Mouse (Mus musculus) heart, postnatal 4 days (tissue): ENCODE measurements around the gene Ripor2. TPM values are rescaled to one million over a fixed set of nuclear protein-coding genes. Genes with fewer than 3 reads are reported as not detected.
"Not testable (repeated sequence)": the region's sequence is repeated elsewhere in the genome, so short reads cannot be mapped to it uniquely, and the experiment has no call there.

Experiments used
- DNase-seq: peaks from one replicate; pipeline ENCODE4 v3.0.0; 2021
- total RNA-seq, 2 experiments: library from RNA; stranded (reverse); gene quantifications; 2 replicates each; pipeline ENCODE4 v1.2.3; 2021

Ripor2 gene
- total RNA-seq, 2 experiments from 2014 or later = 25.4 to 27.5 TPM

DNA sequence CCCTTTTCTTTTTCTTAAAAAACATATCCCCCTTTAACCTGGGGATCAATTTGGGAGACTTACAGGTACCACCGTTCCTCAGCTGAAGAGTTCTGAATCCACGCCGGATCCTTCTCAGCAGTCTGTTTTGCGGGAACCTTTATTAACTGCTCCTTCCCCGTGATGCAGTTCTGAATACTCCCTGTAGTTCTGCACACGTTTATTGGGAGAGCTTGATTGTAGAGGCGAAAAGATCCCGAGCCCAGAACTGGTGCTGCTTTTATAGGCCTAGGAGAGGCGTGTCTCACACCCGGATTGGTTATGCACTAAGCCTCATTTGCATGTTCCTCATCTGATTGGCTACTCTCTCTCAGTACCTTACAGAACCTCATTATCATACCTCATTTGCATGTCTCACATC lies 189.5 kb downstream of the Ripor2 start:
- DNase-seq = not testable (repeated sequence)

DNA sequence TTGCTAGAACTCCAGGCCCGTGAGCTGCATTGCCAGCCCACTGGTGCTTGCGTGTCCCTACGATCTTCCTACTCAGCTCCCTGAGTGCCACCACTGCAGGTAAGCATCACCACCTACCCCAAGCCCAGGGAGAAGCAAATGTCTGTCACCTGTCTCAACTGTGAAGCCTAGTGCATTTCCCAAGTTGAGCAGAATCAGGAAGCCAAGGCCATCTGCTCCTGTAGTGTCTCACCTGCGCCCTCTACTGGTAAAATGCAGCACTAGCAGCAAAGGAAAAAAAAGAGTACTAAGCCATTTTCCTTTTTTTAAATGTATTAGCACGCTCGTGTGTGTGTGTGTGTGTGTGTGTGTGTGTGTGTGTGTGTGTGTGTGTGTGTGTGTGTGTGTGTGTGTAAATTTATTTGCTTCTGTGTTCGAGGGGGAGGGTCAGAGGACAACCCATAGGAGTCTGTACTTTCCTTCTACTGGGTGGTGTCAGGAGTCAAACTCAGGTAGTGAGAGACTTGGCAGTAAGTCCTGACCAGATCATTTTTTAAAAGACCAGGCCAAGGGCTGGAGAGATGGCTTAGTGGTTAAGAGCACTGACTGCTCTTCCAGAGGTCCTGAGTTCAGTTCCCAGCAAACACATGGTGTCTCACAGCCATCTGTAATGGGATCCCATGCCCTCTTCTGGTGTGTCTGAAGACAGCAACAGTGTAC lies 194.3 kb downstream of the Ripor2 start:
- peak; percentile 66 for DNase-seq

DNA sequence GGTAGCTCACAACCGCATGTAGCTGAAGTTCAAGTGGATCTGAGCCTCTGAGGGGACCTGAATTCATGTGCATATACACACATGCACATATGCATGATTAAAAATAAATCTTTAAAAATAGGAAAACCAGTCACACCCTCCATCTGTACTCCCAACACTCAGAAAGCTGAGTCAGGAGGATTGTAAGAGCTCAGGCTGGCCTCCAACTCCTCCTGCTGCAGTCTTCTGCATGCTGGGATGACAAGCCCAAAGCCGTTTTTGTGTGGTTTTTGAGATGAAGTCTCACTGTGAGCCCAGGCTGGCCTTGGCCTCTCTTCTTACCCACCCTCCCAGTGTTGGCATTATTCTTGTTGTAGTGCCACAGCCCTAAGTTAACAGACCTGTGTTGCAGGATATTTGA lies 196.0 kb downstream of the Ripor2 start:
- DNase-seq = no peak

DNA sequence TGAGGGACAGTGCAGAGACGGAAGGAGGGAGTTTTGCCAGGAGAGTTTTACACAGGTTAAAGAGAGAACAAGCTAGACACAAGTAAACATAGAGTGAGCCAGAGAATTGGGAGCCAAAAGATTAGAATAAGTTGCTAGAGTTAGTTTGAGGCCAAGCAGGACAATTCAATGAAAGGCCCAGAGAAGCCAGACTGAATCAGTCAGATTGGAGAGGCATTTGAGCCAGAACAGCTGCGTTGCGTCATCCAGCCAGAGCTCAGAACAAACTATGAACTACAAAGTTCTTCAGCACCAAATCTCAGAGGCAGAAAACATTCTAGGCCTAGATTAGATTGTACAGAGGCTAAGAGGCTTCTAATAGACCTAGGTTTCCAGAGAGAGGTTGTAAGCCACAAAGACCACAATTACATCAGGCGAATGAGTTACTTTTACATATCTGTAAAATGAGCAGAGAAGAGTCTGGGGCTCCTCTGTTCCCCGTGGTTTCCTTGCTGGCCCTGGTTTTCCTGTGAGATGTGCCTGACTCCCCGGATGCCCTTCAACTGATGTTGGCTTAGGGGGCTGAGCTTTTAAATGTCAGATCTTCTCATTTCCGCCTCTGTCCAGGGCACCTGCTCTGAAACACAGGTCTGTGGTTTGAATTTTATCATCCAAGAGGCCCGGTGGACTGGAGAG lies 196.9 kb downstream of the Ripor2 start:
- DNase-seq = no peak

DNA sequence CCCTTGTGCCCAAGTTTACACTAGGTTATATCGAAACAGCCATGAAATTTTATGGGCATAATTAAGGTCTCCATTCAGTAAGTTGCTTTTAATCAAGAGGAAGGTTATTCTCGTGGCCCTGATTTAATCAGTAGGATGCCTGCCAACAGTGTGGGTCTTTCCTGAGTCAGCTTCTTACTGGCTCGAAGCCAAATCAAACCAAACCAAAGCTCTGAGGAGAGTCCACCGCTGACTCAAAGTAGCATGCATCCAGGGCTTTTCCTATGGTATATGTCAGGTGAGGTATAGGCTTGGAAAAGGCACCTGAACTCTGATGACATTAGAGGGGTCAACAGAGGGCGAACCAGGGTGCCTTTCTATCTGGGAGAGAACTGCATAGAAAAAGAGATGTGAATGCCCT lies 199.9 kb downstream of the Ripor2 start:
- DNase-seq = peak; percentile 43

Other genes with a start within 250 kb of the Ripor2 start
- not detected for gene Armh2, start 159.0 kb downstream of the Ripor2 start, total RNA-seq
- gene Gmnn, start 179.7 kb downstream of the Ripor2 start, total RNA-seq = 10 to 100 TPM; 69.9 to 75.8 TPM
- 100 to 1,000 TPM; 156 to 166 TPM for gene BC005537, start 219.5 kb downstream of the Ripor2 start, total RNA-seq
- 100 to 1,000 TPM; 233 to 245 TPM for gene Acot13, start 249.4 kb downstream of the Ripor2 start, total RNA-seq
- 10 to 100 TPM; 16.9 to 21.0 TPM for gene Tdp2, start 249.5 kb downstream of the Ripor2 start, total RNA-seq